Mouse (Mus musculus): Measurements from ENCODE around the gene Lrrc42. TPM values are rescaled to one million over a fixed set of nuclear protein-coding genes. Genes with fewer than 3 reads are reported as not detected.

The Lrrc42 gene
- polyA plus RNA-seq, 1 experiment from 2014 or later: 50.7 TPM

- DNase-seq (no peak), ATAC-seq (ENCODE audit: low FRiP score, low TSS enrichment) (no peak)
- Histone ChIP-seq H3K27ac (replicated peaks; ENCODE audit: low read depth, low read length) (no peak overlapping the region), H3K9ac (replicated peaks; ENCODE audit: low read length) (no peak overlapping the region), H3K27me3 (ENCODE audit: control insufficient read depth, insufficient read depth, low read length) (no peaks in the 10 kb centered on the region), H3K4me3 (replicated peaks; ENCODE audit: low read depth, low read length) (no peak overlapping the region), H3K4me2 (ENCODE audit: low read length) (no peak overlapping the region), H3K36me3 (ENCODE audit: control insufficient read depth, insufficient read depth, low read length) (peaks cover 85% of the 10 kb centered on the region), H3K4me1 (ENCODE audit: control insufficient read depth, insufficient read depth, low read length) (no peaks in the 10 kb centered on the region), H3K9me3 (ENCODE audit: control insufficient read depth, low read length) (no peaks in the 10 kb centered on the region)
- WGBS: 97% methylated on average over 2 of the region's 2 CpGs
Measured at GRCm38 (mm10) chr4:107196454-107196853, 56.9 kb downstream of the Lrrc42 start.

DNA sequence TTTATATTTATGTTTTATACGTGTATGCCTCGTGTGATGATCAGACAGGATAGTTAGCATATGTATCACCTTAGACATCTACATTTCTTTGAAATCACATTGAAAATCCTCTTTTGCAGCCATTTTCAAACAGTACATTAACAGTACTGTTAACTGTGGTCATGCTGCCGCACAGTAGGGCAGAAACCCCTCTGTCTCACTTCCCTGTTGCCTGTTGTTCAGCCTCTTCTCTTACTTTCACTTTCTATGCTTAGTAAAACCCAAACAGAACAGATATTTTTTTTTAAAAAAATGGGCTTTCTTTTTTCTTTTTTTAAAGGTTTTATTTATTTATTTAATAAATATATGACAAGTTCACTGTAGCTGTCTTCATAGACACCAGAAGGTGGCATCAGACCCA, 59.5 kb downstream of the Lrrc42 start:
- Histone ChIP-seq H3K9me3 (ENCODE audit: control insufficient read depth, low read length) (no peaks in the 10 kb centered on the region), H3K27me3 (ENCODE audit: control insufficient read depth, insufficient read depth, low read length) (no peaks in the 10 kb centered on the region), H3K4me1 (ENCODE audit: control insufficient read depth, insufficient read depth, low read length) (no peaks in the 10 kb centered on the region), H3K9ac (replicated peaks; ENCODE audit: low read length) (no peak overlapping the region), H3K4me2 (ENCODE audit: low read length) (no peak overlapping the region), H3K27ac (replicated peaks; ENCODE audit: low read depth, low read length) (no peak overlapping the region), H3K36me3 (ENCODE audit: control insufficient read depth, insufficient read depth, low read length) (peaks cover 84% of the 10 kb centered on the region), H3K4me3 (replicated peaks; ENCODE audit: low read depth, low read length) (no peak overlapping the region)
- 98% methylated on average over 3 of the region's 3 CpGs for WGBS
- ATAC-seq (ENCODE audit: low FRiP score, low TSS enrichment) (no peak), DNase-seq (no peak)

DNA sequence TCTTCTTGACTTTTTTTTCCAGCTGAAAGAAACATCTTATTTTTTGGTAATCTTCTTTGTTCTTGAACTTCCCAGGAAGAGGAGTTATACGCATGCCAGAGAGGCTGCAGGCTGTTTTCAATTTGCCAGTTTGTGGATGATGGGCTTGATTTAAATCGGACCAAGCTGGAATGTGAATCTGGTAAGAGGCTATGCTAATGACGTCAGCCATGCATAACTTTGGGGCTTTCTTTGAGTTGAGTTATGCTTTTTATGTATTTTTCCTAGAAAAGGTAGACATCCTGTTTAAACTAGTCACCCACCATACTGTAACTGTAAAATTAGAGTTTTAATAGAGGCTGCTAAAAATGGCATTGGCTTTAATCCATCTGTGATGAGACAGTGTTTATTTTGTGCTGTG, 67.6 kb downstream of the Lrrc42 start:
- Histone ChIP-seq H3K9ac (replicated peaks; ENCODE audit: low read length) (no peak overlapping the region), H3K4me1 (ENCODE audit: control insufficient read depth, insufficient read depth, low read length) (peaks cover 3% of the 10 kb centered on the region; the same call in 1 of the 2 replicates), H3K9me3 (ENCODE audit: control insufficient read depth, low read length) (no peaks in the 10 kb centered on the region), H3K4me3 (replicated peaks; ENCODE audit: low read depth, low read length) (no peak overlapping the region), H3K27me3 (ENCODE audit: control insufficient read depth, insufficient read depth, low read length) (no peaks in the 10 kb centered on the region), H3K36me3 (ENCODE audit: control insufficient read depth, insufficient read depth, low read length) (peaks cover 50% of the 10 kb centered on the region), H3K4me2 (ENCODE audit: low read length) (no peak overlapping the region), H3K27ac (replicated peaks; ENCODE audit: low read depth, low read length) (no peak overlapping the region)
- ATAC-seq (ENCODE audit: low FRiP score, low TSS enrichment) (no peak), DNase-seq (no peak)
- WGBS: 66% methylated on average over 3 of the region's 3 CpGs

Other genes with a start within 250 kb of the Lrrc42 start
- gene Mrpl37, start 186.7 kb downstream of the Lrrc42 start, polyA plus RNA-seq (2014; fragmentation: Nextera tagmentation; extraction: Ambion mirVana): 72.9 and 85.5 TPM in 2 replicates
- gene Cyb5rl, start 186.5 kb downstream of the Lrrc42 start, polyA plus RNA-seq (2014; fragmentation: Nextera tagmentation; extraction: Ambion mirVana): 5.2 and 5.3 TPM in 2 replicates
- 0.08 TPM in 1 of 2 replicates, not detected in the other for gene Cdcp2, start 156.6 kb downstream of the Lrrc42 start, polyA plus RNA-seq (2014; fragmentation: Nextera tagmentation; extraction: Ambion mirVana)
- gene Tmem59, start 75.1 kb downstream of the Lrrc42 start, polyA plus RNA-seq (2014; fragmentation: Nextera tagmentation; extraction: Ambion mirVana): 334 and 361 TPM in 2 replicates
- gene Tceanc2, start 74.4 kb downstream of the Lrrc42 start, polyA plus RNA-seq (2014; fragmentation: Nextera tagmentation; extraction: Ambion mirVana): 15.0 and 18.7 TPM in 2 replicates
- gene Ldlrad1, start 44.4 kb downstream of the Lrrc42 start, polyA plus RNA-seq (2014; fragmentation: Nextera tagmentation; extraction: Ambion mirVana): not detected in 2 replicates
- 38.2 and 45.7 TPM in 2 replicates for gene Hspb11, start 61 bp upstream of the Lrrc42 start, polyA plus RNA-seq (2014; fragmentation: Nextera tagmentation; extraction: Ambion mirVana)
- not detected in 2 replicates for gene Dio1, start 53.6 kb upstream of the Lrrc42 start, polyA plus RNA-seq (2014; fragmentation: Nextera tagmentation; extraction: Ambion mirVana)
- gene Yipf1, start 60.8 kb upstream of the Lrrc42 start, polyA plus RNA-seq (2014; fragmentation: Nextera tagmentation; extraction: Ambion mirVana): 55.2 and 61.9 TPM in 2 replicates
- 16.5 and 23.2 TPM in 2 replicates for gene Ndc1, start 114.3 kb upstream of the Lrrc42 start, polyA plus RNA-seq (2014; fragmentation: Nextera tagmentation; extraction: Ambion mirVana)
- 1.6 TPM in 2 replicates for gene Glis1, start 181.1 kb upstream of the Lrrc42 start, polyA plus RNA-seq (2014; fragmentation: Nextera tagmentation; extraction: Ambion mirVana)